Mouse (Mus musculus): ENCODE results near the gene Adm. TPM values are rescaled to one million over a fixed set of nuclear protein-coding genes. Genes with fewer than 3 reads are reported as not detected.

Gene Adm
- polyA plus RNA-seq, 1 experiment, result not detected

- no peak for TF ChIP-seq GATA1 (IDR thresholded peaks at IDR 0.05; ENCODE audit: low read length)
- no peak for TF ChIP-seq TAL1 (IDR thresholded peaks at IDR 0.05; ENCODE audit: low read length)
- Histone ChIP-seq H3K4me3 (replicated peaks) (no peak overlapping the region), H3K36me3 (ENCODE audit: control insufficient read depth) (no peaks in the 10 kb centered on the region), H3K4me1 (ENCODE audit: control insufficient read depth) (no peaks in the 10 kb centered on the region), H3K27me3 (ENCODE audit: control insufficient read depth) (no peaks in the 10 kb centered on the region), H3K9me3 (ENCODE audit: control insufficient read depth, low read length) (no peaks in the 10 kb centered on the region)
These were observed 43.7 kb downstream of the Adm start for GRCm38 (mm10) chr7:110671121-110671680.

Other genes with a start within 250 kb of the Adm start
- gene Sbf2, start 12.7 kb upstream of the Adm start, polyA plus RNA-seq (2012), result 0.05 TPM in 1 of 2 replicates, not detected in the other
- 2.6 and 4.3 TPM in 2 replicates for gene Ampd3, start 140.5 kb downstream of the Adm start, polyA plus RNA-seq (2012)
- 0.21 and 0.26 TPM in 2 replicates for gene Rnf141, start 216.8 kb downstream of the Adm start, polyA plus RNA-seq (2012)
- gene Lyve1, start 235.6 kb downstream of the Adm start, polyA plus RNA-seq (2012), result 0.01 TPM in 1 of 2 replicates, not detected in the other

Data from erythroblast, embryonic 14.5 days (primary cell).